Mouse (Mus musculus): Measurements from ENCODE around the gene Hbp1.

DNA sequence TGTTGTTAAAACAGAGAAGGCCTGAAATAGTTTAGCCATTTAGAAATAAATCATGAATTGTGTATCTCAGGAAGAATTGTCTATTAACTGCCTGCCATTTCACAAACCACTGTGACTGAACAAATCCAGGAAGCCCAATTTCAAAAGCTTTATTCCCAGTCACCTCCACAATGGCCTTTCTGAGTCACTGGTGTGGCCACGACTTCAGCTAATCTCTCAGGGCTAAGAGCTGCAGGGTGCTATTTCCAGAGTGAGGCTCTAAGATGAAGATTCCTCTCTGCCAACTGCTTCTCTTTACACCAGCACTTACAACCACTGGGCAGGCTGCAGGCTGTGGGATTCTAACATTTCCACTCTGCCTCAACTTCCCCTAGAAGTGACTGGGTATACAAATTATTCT, 18.8 kb upstream of the Hbp1 start:
- TF ChIP-seq TAL1 (IDR thresholded peaks at IDR 0.05; ENCODE audit: low read length) (no peak), GATA1 (IDR thresholded peaks at IDR 0.05; ENCODE audit: low read length) (no peak)

Data from erythroblast, embryonic 14.5 days (primary cell).